Mouse (Mus musculus) limb, embryonic 10.5 days (tissue): ENCODE results near the gene Gtdc1. TPM values are rescaled to one million over a fixed set of nuclear protein-coding genes. Genes with fewer than 3 reads are reported as not detected.
"Not testable (repeated sequence)": the region's sequence is repeated elsewhere in the genome, so short reads cannot be mapped to it uniquely, and the experiment has no call there.

Experiments used
- DNase-seq: peaks from one replicate; pipeline ENCODE4 v3.0.0-alpha.2; 2017; ENCODE audit warnings: low spot score
- H3K27ac ChIP-seq: fragments of 300-500 bp; sonication (generic); 2 replicates; pipeline ENCODE4 v1.5.1; 2016; ENCODE audit warnings: mild to moderate bottlenecking
- H3K27me3 ChIP-seq: fragments of 300-500 bp; sonication (generic); 2 replicates; pipeline ENCODE4 v1.6.1; 2016; ENCODE audit warnings: low read depth, mild to moderate bottlenecking; ENCODE audit not compliant: poor library complexity, severe bottlenecking
- H3K36me3 ChIP-seq: fragments of 300-500 bp; sonication (generic); 2 replicates; pipeline ENCODE4 v1.6.1; 2016; ENCODE audit warnings: mild to moderate bottlenecking, moderate library complexity
- H3K4me1 ChIP-seq: fragments of 300-500 bp; sonication (generic); 2 replicates; pipeline ENCODE4 v1.6.1; 2016
- H3K4me3 ChIP-seq: fragments of 300-500 bp; sonication (generic); 2 replicates; pipeline ENCODE4 v1.5.1; 2016; ENCODE audit warnings: mild to moderate bottlenecking, moderate library complexity
- H3K9me3 ChIP-seq: fragments of 300-500 bp; sonication (generic); replicated peaks from 2 replicates; pipeline ENCODE4 v1.6.1; 2016; ENCODE audit warnings: mild to moderate bottlenecking
- WGBS: fragments of 180-500 bp; shearing (Covaris S2); methylation state at CpG from one replicate; pipeline ENCODE4 v1.1.7; 2016; 5-methylcytosine and 5-hydroxymethylcytosine counted together
- polyA plus RNA-seq: library from polyadenylated mRNA; unstranded; fragments of >200 nt; fragmentation: Nextera tagmentation; extraction: Ambion mirVana; gene quantifications from 2 replicates; pipeline ENCODE4 v1.2.1, GENCODE M21; 2016

The Gtdc1 gene
- polyA plus RNA-seq, 1 experiment from 2014 or later: 9.8 TPM

DNA sequence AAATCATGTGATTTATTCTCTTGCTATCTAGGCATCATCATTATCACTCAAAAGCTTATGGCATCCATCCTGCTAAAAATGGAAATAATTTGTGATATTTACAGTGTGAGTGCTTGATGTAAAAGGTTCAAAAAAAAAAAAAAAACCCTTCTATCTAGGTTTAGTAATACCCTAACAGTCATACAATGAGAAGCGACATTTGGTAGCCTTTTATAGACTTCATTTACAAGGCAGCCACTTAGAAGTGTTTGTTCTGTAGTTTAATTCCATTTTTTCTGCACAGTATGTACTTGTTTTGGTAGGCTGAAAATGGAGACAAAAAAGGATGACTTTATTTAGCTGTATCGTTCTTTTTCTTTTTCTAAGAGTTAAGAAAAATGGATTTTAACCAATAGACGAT, 305.0 kb downstream of the Gtdc1 start:
- Histone ChIP-seq H3K36me3 (no peaks in the 10 kb centered on the region), H3K4me1 (peaks cover 6% of the 10 kb centered on the region), H3K27me3 (no peaks in the 10 kb centered on the region), H3K27ac (no peak overlapping the region), H3K9me3 (no peaks in the 10 kb centered on the region), H3K4me3 (no peak overlapping the region)
- no peak for DNase-seq
- 96% methylated on average over 3 of the region's 3 CpGs for WGBS

DNA sequence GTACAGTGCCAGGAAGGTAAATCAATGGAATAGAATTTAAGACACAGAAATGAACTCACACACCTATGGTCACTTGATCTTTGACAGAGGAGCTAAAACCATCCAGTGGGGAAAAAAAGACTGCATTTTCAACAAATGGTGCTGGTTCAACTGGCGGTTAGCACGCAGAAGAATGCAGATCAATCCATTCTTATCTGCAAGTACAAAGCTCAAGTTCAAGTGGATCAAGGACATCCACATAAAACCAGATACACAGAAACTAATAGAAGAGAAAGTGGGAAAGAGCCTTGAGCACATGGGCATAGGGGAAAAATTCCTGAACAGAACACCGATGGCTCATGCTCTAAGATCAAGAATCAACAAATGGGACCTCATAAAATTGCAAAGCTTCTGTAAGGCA, 327.8 kb downstream of the Gtdc1 start:
- not testable (repeated sequence) for H3K36me3 ChIP-seq, H3K27me3 ChIP-seq, H3K27ac ChIP-seq, H3K4me1 ChIP-seq, H3K4me3 ChIP-seq, DNase-seq, H3K9me3 ChIP-seq
- WGBS: 95% methylated on average over 3 of the region's 3 CpGs

DNA sequence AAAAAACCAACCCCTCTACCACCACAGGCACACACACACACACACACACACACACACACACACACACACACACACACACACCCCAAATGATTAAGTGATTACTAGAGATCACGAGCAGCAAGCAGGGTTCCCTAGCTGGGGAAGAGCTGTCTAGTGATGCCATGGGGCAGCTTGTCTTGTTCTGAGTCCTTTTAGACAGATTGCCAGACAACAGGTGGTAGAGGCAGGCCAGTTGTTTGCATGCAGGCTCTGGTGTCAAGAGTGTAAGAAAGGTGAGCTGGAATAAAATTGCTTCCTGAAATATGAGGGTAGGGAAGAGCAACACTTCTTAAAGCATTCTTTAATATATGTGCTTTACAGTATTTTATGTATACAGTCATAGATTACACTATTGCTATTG, 333.2 kb downstream of the Gtdc1 start:
- Histone ChIP-seq H3K27ac (no peak overlapping the region), H3K36me3 (no peaks in the 10 kb centered on the region), H3K4me1 (no peaks in the 10 kb centered on the region), H3K27me3 (no peaks in the 10 kb centered on the region), H3K9me3 (no peaks in the 10 kb centered on the region), H3K4me3 (no peak overlapping the region)
- 80% methylated on average over 1 of the region's 1 CpGs for WGBS
- no peak for DNase-seq

DNA sequence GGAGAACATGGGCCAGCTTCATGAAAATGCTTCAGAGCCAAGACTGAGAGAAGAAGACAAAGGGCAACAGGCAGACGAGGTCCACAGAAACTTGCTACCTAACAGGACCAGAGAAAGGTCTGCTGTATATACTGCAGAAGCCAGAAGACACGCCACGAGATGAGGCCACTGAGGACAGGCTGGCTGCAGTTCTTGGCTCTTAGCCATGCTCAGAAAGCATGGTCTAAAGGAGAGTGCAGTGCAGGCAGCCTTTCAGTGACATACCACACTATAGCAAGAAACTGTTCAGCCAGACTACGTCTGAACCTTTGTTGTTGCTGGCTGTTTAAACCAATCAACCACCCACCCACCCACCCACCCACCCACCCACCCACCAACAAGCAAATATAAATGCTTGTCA, 336.6 kb downstream of the Gtdc1 start:
- Histone ChIP-seq H3K27me3 (no peaks in the 10 kb centered on the region), H3K9me3 (no peaks in the 10 kb centered on the region), H3K36me3 (no peaks in the 10 kb centered on the region), H3K4me3 (no peak overlapping the region), H3K27ac (no peak overlapping the region), H3K4me1 (no peaks in the 10 kb centered on the region)
- WGBS: 77% methylated on average over 4 of the region's 4 CpGs
- DNase-seq: no peak

DNA sequence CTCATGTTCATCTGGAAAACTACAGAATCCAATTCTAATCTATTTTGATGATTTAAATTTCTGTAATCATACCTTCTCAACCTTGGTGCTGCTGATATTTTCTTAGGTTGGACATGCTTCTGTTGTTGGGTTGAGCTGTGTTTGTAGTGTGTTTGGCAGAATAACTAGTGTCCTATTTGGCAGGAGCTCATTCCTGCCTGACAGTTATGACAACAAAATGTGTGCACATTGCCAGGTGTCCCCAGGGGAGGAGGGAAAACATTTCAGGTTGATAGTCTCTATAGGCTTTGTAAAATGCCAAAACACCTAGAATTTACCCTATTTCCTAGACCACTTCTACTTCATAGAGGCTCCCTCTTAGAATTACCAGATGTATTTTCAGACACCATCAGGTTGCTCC, 343.4 kb downstream of the Gtdc1 start:
- Histone ChIP-seq H3K27ac (no peak overlapping the region), H3K27me3 (no peaks in the 10 kb centered on the region), H3K36me3 (no peaks in the 10 kb centered on the region), H3K9me3 (no peaks in the 10 kb centered on the region), H3K4me1 (no peaks in the 10 kb centered on the region), H3K4me3 (no peak overlapping the region)
- DNase-seq: no peak

- H3K36me3 ChIP-seq: no peaks in the 10 kb centered on the region
Measured at GRCm38 (mm10) chr2:44583491-44583890, 344.0 kb downstream of the Gtdc1 start.

DNA sequence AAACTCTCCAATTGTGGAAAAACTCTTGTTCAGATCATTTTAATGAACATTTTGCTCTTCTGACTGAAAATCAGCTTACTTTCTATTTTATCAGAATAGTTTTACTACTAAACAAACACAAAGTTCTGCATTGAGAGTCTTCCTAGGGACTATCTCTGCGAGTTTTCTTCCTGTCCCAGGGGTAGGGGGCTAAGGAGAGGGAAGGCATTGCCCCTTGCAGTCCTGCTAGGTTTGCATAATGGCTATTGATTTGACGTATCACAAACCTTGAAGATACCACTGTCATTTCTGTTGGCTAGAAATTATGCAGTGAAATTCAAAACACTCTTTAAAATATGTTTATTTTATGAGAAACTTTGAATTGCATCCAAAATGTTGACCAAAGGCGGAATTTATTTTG, 355.6 kb downstream of the Gtdc1 start:
- DNase-seq: no peak
- Histone ChIP-seq H3K27ac (no peak overlapping the region), H3K36me3 (no peaks in the 10 kb centered on the region), H3K4me3 (no peak overlapping the region), H3K9me3 (no peaks in the 10 kb centered on the region), H3K27me3 (no peaks in the 10 kb centered on the region), H3K4me1 (no peaks in the 10 kb centered on the region)
- WGBS: 79% methylated on average over 3 of the region's 3 CpGs

More at GRCm38 (mm10) chr2:44583491-44583890, 344.0 kb downstream of the Gtdc1 start:
- H3K4me1 ChIP-seq: no peaks in the 10 kb centered on the region
- no peak overlapping the region for H3K4me3 ChIP-seq
- no peaks in the 10 kb centered on the region for H3K9me3 ChIP-seq
- no peaks in the 10 kb centered on the region for H3K27me3 ChIP-seq
- H3K27ac ChIP-seq: no peak overlapping the region
- DNase-seq: no peak

DNA sequence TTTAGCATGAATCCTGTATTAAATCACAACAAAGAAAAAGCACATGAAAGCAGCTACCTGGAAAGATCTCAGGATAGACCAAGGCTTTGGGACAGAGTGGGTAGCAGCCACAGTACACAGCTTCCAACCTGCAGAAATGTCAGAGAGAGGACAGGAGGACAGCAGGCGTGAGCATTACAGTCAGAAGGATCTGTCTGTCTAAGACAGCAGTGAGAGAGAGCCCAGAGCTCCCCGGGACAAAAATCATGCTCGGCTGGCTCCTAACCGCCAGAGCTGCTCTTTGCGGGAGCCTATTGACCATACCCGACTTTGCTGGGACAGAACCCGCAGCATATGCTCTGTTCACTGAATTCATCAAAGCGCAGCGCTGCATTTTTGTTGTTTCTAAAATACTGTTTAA, 356.3 kb downstream of the Gtdc1 start:
- H3K27ac ChIP-seq: no peak overlapping the region
- H3K9me3 ChIP-seq: no peaks in the 10 kb centered on the region
- DNase-seq: no peak
- no peaks in the 10 kb centered on the region for H3K4me1 ChIP-seq
- H3K36me3 ChIP-seq: no peaks in the 10 kb centered on the region
- no peak overlapping the region for H3K4me3 ChIP-seq
- no peaks in the 10 kb centered on the region for H3K27me3 ChIP-seq
- WGBS: 70% methylated on average over 9 of the region's 9 CpGs

GRCm38 (mm10) chr2:44569140-44569952, 358.1 kb downstream of the Gtdc1 start:
- 86% methylated on average over 7 of the region's 7 CpGs for WGBS
- Histone ChIP-seq H3K4me3 (no peak overlapping the region), H3K9me3 (no peaks in the 10 kb centered on the region), H3K4me1 (0 out of 2 replicates have a peak, but pooled peaks cover 4% of the 10 kb centered on the region), H3K27me3 (no peaks in the 10 kb centered on the region), H3K27ac (no peak overlapping the region), H3K36me3 (no peaks in the 10 kb centered on the region)
- DNase-seq: no peak

GRCm38 (mm10) chr2:44564776-44565692, 362.4 kb downstream of the Gtdc1 start:
- no peak for DNase-seq
- WGBS: 84% methylated on average over 16 of the region's 16 CpGs
- peaks cover 3% of the 10 kb centered on the region; the same call in 1 of the 2 replicates for H3K27me3 ChIP-seq
- no peaks in the 10 kb centered on the region for H3K9me3 ChIP-seq
- 0 out of 2 replicates have a peak, but pooled peaks cover 4% of the 10 kb centered on the region for H3K4me1 ChIP-seq
- no peak overlapping the region for H3K4me3 ChIP-seq
- no peak overlapping the region for H3K27ac ChIP-seq
- no peaks in the 10 kb centered on the region for H3K36me3 ChIP-seq

DNA sequence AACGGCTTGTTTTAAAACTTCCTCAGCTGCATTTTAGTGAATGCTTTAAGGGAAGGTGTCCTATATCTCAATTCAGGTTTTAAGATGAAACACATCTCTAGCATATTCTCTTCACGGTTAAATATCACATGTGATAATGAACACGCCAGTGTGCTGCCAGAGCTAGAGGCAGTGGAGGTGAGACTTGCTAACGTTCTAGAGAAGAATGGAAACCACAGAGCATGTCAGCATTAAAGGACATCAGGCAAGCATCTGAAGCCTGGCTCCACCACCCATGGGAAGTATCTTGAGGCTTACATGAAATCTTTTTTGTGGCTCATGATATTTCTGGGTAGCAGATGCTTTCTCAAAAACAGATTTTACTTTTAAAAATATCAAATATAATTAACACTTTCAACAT, 365.7 kb downstream of the Gtdc1 start:
- no peak overlapping the region for H3K4me3 ChIP-seq
- 86% methylated on average over 4 of the region's 4 CpGs for WGBS
- H3K4me1 ChIP-seq: peaks cover 31% of the 10 kb centered on the region
- peaks cover 25% of the 10 kb centered on the region for H3K27me3 ChIP-seq
- no peaks in the 10 kb centered on the region for H3K9me3 ChIP-seq
- H3K36me3 ChIP-seq: no peaks in the 10 kb centered on the region
- H3K27ac ChIP-seq: no peak overlapping the region
- no peak for DNase-seq

- H3K4me1 ChIP-seq: peaks cover 31% of the 10 kb centered on the region
- 73% methylated on average over 6 of the region's 6 CpGs for WGBS
- DNase-seq: no peak
- H3K4me3 ChIP-seq: no peak overlapping the region
- H3K27me3 ChIP-seq: peaks cover 44% of the 10 kb centered on the region
- no peaks in the 10 kb centered on the region for H3K36me3 ChIP-seq
- no peak overlapping the region for H3K27ac ChIP-seq
- no peaks in the 10 kb centered on the region for H3K9me3 ChIP-seq
Measured at GRCm38 (mm10) chr2:44559242-44559944, 368.1 kb downstream of the Gtdc1 start.
